Mouse (Mus musculus): ENCODE measurements around the gene Scarf2.

- TF ChIP-seq CTCF (IDR thresholded peaks at IDR 0.05; ENCODE audit: low read depth, low read length) (no peak), POLR2AphosphoS5 (IDR thresholded peaks at IDR 0.05; ENCODE audit: insufficient replicate concordance, low read depth, low read length) (no peak)
These were observed 2.5 kb downstream of the Scarf2 start for GRCm38 (mm10) chr16:17799584-17799983.

Data from G1E (cell line).